Mouse (Mus musculus) urinary bladder, postnatal 14 days (tissue): ENCODE measurements around the gene Itgb4.
A peak's percentile ranks its signal among the peaks of the same experiment; 100 is the strongest.
"Not testable (repeated sequence)": the region's sequence is repeated elsewhere in the genome, so short reads cannot be mapped to it uniquely, and the experiment has no call there.

Experiments
- DNase-seq: peaks from one replicate; pipeline ENCODE4 v3.0.0; 2021; ENCODE audit warnings: low spot score

Gene Itgb4

DNA sequence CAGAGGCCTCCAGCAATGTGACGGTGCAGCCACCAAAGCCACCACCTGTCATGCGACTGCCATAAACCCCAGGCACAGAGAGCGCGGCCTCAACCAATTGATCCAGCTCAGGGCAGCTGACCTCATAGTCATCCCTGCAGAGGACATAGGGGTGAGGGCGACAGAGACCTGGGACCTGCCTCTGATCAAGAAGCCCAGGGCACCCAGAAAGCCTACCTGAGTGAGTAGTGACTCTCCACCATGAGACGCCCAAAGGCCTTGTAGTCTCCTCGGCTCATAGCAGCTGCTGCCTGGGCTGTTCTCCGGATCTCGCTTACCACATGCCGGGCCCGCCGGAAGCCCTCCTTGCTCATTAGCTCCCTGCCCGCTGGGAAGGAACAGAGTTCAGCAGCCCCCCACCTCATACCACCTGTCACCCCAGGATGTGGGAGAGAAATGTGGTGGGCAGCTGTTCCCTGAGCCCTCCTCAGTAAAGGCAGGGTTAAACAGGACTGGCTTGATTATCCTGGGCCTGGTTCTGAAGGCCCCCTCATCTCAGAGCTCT is 34.4 kb downstream of the Itgb4 start:
- DNase-seq = no peak

DNA sequence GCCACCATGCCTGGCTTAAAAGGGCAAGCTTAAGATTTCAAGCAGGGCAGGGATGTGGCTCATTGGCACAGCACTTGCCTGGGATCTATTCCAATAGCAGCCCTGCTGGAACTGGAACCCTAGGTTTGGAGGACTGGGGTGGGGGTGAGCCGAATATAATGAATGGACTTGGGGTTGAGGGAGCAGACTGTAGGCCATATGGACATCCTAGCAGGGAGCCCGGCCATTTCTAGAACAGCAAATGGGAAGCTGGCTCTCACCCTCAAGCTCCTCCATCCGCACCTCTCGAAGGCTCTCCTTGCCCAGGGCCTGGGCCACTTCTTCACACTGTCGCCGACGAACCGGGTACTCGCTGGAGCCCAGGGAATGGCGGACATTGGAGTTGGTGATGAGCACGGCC is 35.2 kb downstream of the Itgb4 start:
- no peak for DNase-seq

DNA sequence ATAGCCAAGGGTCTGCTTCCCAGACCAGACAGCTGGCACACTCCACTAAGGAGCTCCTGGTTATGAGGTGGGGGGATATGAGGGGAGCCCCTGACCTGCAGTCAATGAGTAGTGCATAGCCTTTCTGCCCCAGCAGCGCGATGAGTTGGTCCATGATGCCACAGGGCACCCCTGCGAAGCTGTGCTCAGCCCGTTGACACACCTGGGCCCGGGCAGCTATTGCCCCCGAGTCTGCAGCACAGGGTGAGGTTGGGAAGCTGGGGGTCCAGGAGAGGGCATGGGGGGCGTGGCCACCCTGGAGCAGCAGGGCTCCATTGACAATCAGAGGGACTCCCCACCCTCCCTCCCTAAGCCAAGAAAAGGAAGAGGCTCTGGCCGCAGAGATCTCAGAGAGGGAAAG is 35.6 kb downstream of the Itgb4 start:
- DNase-seq = no peak

DNA sequence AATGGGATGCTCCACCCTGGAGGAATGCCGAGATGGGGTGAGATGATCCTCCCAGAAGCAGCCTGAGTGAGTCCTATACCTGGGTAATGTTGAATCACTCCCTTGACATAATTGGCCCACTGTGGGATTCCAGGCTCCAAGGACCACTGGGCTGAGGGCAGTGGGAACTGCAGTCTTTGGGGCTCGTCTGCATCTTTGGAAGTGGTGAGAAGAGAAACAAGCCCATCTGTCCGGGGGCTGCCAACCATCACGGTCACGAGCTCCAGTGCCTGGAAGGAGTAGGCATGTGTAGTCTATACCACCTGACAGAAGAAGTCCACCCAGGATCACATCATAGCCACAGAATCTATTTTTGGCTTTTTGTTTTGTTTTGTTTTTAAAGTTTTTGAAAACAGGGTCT is 36.4 kb downstream of the Itgb4 start:
- DNase-seq = no peak

DNA sequence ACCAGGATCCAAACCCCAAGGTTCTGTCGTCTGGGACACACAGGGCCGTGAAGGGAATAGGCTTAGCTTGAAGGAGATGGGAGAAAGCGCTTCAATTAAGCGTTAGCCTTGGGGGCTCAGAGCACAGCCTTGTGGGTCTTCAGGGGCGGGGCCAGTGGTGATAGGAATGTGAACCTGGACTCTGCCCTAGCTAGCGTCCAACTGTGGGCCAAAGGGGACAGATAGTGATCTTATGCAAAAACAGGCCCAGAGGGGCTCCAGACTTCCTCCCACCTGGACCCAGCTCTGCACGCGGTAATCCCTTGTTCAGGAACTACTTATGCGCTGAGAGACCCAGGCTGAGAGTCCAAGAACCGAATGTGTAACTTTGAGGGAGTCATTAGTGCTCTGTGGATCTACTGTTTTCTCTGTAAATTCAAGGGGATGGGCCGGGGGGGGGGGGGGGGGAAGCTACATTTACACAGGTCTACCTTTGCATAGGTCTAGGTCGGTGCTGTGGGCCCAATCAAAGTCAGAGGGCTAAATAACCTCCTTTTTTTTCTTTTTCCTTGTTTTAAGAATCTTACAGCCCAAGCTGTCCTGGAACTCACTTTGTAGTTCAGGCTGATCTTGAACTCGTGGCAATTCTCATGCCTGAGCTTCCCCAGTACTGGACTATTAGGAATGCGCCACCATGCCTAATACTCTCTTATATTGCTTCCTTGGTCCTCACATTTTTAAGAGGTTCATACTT is 37.2 kb downstream of the Itgb4 start:
- no peak for DNase-seq

DNA sequence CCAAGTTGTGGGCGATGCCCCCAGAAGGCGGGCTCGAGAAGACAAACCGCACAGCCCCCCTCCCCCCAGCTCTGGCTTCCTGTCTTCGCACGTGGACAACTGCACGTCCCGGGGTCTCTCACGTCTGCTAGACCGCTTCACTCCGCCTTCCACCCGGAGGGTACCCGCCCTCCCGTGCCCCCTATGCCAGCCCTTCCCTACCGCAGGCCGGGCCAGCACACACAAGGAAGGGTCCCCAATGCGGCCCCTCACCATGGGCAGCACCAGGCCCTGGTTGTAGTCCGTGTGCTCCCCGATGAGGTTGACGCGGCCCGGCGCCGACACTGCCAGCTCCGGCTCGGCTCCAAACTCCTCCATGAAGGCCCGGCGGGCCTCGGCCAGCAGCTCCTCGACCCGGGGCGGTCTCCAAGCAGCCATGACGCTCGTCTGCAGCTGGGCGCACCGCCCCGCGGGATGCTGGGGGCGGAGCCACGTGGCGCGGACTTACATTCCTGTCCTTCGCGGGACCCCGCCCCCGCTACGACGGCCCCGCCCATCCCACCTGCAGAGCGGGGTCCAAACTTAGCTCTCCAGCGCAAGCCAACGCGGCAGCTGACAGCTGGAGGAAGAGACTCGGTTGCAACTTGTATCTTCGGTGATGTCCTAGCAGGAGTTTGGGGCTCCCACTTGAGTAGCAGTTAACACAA is 37.9 kb downstream of the Itgb4 start, which contains the start of gene Galk1:
TSS of gene Galk1 (minus strand) at position 458 of the 686 bp plus-strand sequence.
- DNase-seq = peak; percentile 92

DNA sequence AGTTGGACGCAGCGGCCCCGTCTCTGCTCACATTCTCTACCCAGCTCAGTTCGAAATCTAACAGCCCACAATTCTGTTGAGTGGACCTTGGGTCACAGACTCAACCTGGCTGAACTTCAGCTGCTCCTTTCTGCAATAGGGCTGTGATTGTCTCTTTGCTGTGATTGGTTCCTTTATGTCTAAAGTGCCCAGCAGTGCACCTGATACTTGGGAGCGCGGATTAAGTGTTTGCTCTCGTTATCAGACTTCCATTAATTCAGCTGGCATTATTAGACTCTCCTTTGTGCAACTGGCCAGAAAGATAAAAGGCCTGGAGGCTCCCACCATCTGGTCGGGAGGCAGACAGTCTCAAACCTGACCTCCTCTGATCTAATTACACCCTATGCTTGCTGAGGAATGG is 40.3 kb downstream of the Itgb4 start:
- no peak for DNase-seq

DNA sequence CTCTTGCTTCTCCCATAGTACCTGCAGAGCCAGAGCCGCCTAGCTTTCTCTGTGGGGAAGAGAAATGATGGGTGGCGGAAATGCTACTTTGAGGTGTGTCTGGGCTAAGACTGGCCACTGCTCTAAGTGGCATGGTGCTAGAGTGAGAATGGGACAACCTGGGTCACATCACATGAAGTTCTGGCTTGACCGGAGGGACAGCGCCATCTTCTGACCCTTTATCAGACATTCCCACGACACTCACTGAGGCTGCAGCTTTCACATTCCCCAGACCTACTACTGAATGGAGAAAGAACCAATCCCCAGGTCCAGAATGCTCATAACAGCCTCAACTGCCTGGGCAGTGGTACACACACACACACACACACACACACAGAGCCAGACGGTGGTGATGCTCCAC is 43.6 kb downstream of the Itgb4 start:
- DNase-seq = peak; percentile 53

DNA sequence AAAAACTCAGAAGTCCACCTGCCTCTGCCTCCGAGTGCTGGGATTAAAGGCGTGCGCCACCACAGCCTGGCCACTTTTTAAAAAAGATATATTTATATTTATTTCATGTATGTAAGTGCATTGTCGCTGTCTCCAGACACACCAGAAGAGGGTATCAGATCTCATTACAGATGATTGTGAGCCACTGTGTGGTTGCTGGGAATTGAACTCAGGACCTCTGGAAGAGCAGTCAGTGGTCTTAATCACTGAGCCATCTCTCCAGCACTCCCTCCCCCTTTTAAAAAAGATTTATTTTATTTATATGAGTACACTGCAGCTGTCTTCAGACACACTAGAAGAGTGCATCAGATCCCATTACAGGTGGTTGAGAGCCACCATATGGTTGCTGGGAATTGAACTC is 44.4 kb downstream of the Itgb4 start:
- not testable (repeated sequence) for DNase-seq

DNA sequence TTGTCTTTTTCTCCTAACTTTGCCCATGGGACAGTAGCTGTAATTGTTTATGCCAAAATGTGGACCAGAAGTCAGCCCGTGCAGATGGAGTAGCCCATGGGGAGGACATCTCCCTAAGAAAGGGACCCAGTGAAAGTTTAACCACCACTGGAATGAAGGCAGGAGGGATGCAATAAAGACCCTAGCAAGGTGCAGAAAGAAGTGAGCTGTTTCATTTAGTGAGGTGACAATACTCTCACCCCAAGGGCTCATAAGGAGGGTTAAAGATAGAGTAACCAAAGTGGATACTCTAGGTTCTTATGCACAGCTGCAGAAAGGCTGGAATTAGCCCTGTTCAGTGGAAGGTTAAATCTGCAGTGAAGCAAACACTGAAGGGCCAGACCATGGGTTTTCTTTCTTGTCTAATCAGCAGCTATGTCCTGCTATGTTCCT is 44.9 kb downstream of the Itgb4 start:
- DNase-seq = no peak

DNA sequence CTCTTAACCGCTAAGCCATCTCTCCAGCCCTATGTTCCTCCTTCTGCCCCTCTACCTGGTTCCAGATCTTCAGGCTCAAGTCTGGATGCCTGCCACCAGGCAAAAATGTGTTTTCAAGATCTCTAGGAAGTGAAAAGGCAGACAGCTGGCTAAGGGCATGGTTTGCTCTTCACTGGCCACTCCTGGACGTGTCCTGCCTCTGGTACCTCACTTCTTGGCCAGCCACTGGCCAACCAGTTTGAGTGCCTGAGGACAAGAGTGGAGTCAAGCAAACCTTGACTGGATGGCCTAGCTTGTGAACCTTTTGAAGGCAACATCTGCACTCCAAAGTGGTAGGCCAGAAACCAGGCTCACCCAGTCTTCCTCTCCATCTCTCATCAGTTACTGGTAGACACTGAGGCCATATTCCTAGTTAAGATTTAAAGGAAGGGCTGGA is 45.5 kb downstream of the Itgb4 start:
- no peak for DNase-seq

DNA sequence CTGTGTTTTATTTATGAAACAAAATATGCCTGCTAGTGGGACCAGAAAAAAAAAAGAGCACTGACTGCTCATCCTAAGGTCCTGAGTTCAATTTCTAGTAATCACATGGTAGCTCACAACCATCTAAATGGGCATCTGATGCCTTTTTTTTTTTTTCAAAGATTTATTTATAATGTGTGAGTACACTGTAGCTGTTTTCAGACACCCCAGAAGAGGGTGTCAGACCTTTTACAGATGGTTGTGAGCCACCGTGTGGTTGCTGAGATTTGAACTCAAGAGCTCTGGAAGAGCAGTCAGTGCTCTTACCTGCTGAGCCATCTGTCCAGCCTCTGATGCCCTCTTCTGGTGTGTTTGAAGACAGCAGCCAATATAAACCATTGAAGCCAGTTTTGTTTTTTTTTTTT is 46.0 kb downstream of the Itgb4 start:
- DNase-seq = no peak

DNA sequence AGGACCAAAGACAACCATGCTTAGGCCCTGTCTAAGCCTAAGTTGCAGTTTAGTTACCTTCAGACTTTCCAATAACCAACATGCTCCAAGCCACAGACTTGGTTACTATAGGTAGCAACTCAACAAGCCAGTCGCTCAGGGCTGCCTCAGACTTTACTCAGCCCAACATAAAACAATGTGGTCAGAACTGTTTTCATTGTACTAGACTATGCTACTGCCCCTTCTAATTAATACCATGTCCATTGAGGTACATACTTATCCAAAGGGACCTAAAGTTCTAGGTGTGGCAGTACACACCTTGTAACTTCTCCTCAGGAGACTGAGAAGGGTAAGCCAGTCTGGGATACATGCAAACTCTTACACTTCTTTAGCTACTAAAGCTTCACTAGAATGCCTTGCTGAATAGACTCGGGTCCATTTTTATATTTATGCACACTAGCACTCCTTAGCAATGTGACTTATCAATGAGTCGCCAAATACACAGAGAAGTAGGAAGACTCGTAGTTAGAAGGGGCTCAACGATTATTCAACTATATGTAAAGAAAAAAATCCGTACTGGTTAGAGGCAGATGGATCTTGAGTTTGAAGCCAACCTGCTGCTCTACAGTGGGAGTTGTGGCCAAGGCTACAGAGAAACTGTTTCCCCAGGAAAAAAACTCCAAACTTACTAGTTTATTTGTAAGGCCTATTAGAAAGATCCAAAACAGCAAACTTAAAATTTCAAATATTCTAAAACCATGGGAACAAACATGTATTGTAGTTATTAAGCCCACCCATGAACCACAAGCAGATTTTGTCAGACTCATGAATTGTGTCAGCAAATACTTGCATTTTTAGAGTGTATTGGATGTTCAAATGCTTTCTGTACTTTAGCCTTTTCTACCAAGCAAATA is 47.1 kb downstream of the Itgb4 start:
- no peak for DNase-seq

DNA sequence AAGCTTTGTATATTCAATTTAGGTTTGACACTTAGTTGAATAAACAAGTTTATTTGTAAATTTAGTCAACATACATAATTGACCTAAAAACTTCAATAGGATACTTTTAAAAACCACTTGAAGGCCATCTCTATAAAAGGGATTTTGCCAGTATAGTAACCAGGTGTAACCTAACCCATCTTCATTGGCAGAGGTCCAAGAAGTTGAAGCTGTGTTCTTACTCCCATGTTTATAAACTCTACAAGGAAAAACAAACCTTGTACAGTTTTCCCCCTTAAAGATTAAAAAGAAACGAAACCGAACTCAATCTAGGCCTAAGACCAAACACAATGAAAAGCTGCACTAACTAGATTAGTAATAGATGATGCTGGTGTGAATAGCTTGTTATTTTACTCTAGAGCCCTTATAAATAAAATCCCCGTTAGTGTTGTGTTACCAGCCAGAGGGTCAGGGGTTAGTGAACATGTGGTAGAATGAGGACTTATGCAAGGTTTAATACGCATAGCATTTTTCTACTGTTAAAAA is 47.8 kb downstream of the Itgb4 start:
- no peak for DNase-seq

DNA sequence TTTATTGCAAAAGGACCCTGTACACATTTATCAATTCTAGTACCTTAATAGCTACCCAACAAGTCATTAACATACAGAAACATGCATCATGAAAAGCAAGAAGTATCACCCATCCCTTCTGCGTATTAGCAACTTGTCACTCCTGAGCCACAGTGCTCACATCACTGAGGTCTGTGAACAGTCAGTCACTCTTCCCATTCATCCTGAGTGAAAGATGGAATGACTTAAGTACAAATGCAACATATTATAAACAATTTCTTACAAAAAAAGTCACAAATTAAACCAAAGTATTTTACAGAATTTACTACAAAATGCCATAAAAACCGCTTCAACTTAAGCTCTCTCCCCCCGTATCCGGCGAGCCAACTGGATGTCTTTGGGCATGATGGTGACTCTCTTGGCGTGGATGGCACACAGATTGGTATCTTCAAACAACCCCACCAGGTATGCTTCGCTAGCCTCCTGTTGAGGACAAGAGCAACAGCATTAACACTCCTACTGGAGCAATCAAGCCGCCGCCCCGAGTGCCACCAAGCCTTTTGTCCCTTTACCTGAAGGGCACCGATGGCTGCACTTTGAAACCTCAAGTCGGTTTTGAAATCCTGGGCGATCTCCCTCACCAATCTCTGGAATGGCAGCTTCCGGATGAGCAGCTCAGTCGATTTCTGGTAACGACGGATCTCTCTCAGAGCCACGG is 48.7 kb downstream of the Itgb4 start:
- DNase-seq = not testable (repeated sequence)

DNA sequence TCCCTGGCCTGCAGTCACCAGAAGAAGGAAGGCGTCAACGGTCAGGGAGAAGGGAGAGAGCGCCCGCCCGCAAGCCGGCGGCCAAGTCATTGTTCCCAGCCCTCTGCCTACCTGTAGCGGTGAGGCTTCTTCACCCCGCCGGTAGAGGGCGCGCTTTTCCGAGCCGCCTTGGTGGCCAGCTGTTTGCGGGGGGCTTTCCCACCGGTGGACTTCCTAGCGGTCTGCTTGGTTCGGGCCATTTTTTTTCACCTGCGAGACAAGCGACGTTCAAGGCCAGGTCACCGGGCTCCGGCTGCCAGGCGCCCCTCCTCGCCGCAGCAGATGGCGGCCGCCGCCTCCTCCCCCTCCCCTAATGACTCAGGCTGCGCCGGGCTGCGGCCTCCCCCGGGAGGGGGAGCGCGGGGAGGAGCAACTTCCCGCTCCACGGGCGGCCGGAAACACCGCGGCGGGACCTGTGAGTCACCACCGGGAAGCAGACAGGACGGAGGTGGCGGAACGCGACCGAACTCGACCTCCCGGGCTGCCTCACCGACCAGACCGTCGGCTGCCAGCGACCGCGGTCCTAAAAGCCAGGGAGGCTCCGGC is 49.4 kb downstream of the Itgb4 start:
- peak; percentile 87 for DNase-seq

DNA sequence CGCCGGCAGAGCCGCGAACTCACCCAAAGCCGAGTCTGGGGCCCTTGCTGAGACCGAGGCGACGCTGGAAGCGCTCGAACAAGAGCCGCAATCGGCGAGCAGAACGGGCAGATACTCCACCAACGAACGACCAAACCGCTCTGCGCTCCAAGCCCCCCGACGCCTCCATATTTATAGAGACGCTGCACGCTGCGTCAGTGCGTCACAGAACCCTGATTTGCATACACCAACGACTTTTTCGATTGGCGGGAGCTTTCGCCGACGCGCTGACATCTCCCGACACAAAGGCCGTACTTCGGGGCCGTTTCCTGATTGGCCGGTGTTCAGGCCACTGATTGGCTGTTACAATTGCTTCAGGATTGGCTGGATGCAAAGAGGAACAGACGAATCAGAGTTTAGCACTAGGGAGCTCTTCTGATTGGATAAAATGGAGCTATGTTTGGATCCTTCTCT is 49.9 kb downstream of the Itgb4 start:
- DNase-seq = peak; percentile 94

DNA sequence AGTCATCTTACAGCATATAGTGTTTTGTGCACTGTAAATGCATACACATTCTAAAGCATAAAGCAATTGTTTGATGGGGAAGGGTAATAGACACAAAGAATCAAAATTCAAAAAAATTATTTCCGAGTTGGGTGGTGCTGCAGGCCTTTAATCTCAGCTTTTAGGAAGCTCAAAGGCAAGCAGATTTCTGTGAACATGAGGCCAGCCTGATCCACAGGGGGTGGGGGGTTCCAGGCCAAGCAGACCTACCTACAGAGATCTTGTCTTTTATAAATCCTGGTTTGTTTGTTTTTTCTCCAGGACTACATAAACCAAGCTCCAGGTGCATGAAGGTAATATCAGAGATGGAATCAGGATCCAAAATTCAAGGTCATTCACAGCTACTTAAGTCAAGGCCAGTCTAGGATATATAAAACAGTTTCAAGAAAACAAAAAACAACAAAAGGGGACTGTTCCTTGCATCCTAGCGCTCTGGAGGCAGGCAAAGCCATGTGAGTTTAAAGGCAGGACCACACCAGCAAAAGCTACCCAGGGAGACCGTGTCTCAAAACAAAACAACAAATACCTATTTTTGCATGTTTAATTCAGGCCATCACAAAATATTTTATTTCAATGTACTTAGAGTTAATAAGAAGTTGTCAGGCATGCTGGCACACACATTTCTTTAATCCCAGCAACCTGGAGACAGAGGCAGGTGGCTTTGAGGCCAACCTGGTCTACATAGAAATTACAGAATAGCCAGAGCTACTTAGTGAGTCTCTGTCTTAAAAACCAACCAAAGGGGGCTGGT is 50.7 kb downstream of the Itgb4 start:
- no peak for DNase-seq

DNA sequence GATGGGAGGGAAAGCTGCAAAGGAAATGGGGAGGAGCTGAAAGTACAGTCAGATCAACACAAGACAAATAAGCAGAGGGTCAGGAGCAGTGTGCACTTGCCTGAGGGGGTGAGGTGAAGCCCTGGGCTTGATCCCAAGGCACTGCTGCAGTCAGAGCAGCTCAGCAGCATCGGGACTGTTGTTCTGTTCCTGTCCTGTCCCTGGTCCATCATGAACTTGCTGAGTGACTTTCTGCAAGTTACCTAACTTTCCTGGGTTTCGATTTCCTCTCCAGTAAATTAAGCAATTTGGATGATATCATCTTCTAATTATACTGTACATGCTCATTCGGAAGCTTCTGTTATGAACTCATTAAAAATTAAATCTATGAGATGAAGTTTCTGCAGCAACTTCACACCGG is 53.2 kb downstream of the Itgb4 start, which contains the start of gene H3f3b:
TSS of gene H3f3b (minus strand) at position 207 of the 400 bp plus-strand sequence.
- DNase-seq = no peak
